16 mouse cellular contexts compared by ENCODE assay signal in genomic region chr8:83064096-83064495, GRCm38 (mm10).
DNase-seq lines count a peak whose midpoint lies in the region; ATAC-seq lines count a peak whose summit lies in the region.
"Had no signal": no experiment of that assay in that cellular context is flagged by ENCODE, and none has a peak within 500 bp of the region (broad histone marks: within the 10 kb centered on the region; RNA-seq: fewer than 3 reads in every experiment).

No protein-coding gene starts in this region.

- ATAC-seq in kidney, embryonic 14.5 days (ENCODE audit: low FRiP score, low TSS enrichment): 0 out of 2 replicates have a peak, but pooled peaks have one; percentile 35
- ATAC-seq in midbrain, embryonic 11.5 days (ENCODE audit: low FRiP score): no peak
- ATAC-seq in midbrain, embryonic 13.5 days: no peak
- no peak for ATAC-seq in cerebellum, adult (ENCODE audit: insufficient number of reproducible peaks, low FRiP score, low TSS enrichment)
- ATAC-seq: CD4-positive, CD25-positive, alpha-beta regulatory T cell, adult 4 months; forebrain, embryonic 16.5 days had no signal

- no peak overlapping the region for H3K4me3 ChIP-seq in kidney, embryonic 14.5 days (ENCODE audit: low read length)
- H3K4me3 ChIP-seq in midbrain, embryonic 11.5 days (ENCODE audit: low read depth, low read length): no peak overlapping the region
- no peak overlapping the region for H3K4me3 ChIP-seq in midbrain, embryonic 13.5 days (replicated peaks)
- H3K4me3 ChIP-seq: embryonic facial prominence, embryonic 15.5 days; liver, embryonic 13.5 days; megakaryocyte, embryonic 14.5 days had no signal

- 78% methylated on average over 6 of the region's 6 CpGs for WGBS in kidney, embryonic 14.5 days
- 96% methylated on average over 6 of the region's 6 CpGs for WGBS in midbrain, embryonic 11.5 days
- WGBS in midbrain, embryonic 13.5 days: 98% methylated on average over 6 of the region's 6 CpGs

- no peaks in the 10 kb centered on the region for H3K9me3 ChIP-seq in kidney, embryonic 14.5 days (ENCODE audit: control insufficient read depth, low read length)
- no peaks in the 10 kb centered on the region for H3K9me3 ChIP-seq in midbrain, embryonic 11.5 days (ENCODE audit: control insufficient read depth, low read length)
- no peaks in the 10 kb centered on the region for H3K9me3 ChIP-seq in midbrain, embryonic 13.5 days
- H3K9me3 ChIP-seq: embryonic facial prominence, embryonic 15.5 days; liver, embryonic 13.5 days; megakaryocyte, embryonic 14.5 days had no signal

- no peak overlapping the region for H3K27ac ChIP-seq in kidney, embryonic 14.5 days (ENCODE audit: low read depth, low read length)
- H3K27ac ChIP-seq in midbrain, embryonic 11.5 days (ENCODE audit: low read depth, low read length): no peak overlapping the region
- no peak overlapping the region for H3K27ac ChIP-seq in midbrain, embryonic 13.5 days
- H3K27ac ChIP-seq: embryonic facial prominence, embryonic 15.5 days; liver, embryonic 13.5 days had no signal

- H3K36me3 ChIP-seq in kidney, embryonic 14.5 days (ENCODE audit: control insufficient read depth, insufficient read depth, low read length): no peaks in the 10 kb centered on the region
- no peaks in the 10 kb centered on the region for H3K36me3 ChIP-seq in midbrain, embryonic 11.5 days (ENCODE audit: control insufficient read depth, insufficient read depth, low read length)
- no peaks in the 10 kb centered on the region for H3K36me3 ChIP-seq in midbrain, embryonic 13.5 days
- H3K36me3 ChIP-seq: embryonic facial prominence, embryonic 15.5 days; liver, embryonic 13.5 days had no signal

- H3K4me1 ChIP-seq in kidney, embryonic 14.5 days (ENCODE audit: control insufficient read depth, insufficient read depth, low read length): 0 out of 2 replicates have a peak, but pooled peaks cover under 1% of the 10 kb centered on the region
- no peaks in the 10 kb centered on the region for H3K4me1 ChIP-seq in midbrain, embryonic 11.5 days (ENCODE audit: control insufficient read depth, insufficient read depth, low read length)
- no peaks in the 10 kb centered on the region for H3K4me1 ChIP-seq in midbrain, embryonic 13.5 days (replicated peaks)
- H3K4me1 ChIP-seq: liver, embryonic 13.5 days had no signal

- H3K9ac ChIP-seq in kidney, embryonic 14.5 days (ENCODE audit: low read depth, low read length): no peak overlapping the region
- H3K9ac ChIP-seq in midbrain, embryonic 11.5 days (ENCODE audit: low read length): no peak overlapping the region
- H3K9ac ChIP-seq in midbrain, embryonic 13.5 days (replicated peaks): no peak overlapping the region
- H3K9ac ChIP-seq: embryonic facial prominence, embryonic 15.5 days; liver, embryonic 13.5 days had no signal

- no peak overlapping the region for H3K4me2 ChIP-seq in kidney, embryonic 14.5 days (replicated peaks; ENCODE audit: low read depth, low read length)
- no peak overlapping the region for H3K4me2 ChIP-seq in midbrain, embryonic 11.5 days
- H3K4me2 ChIP-seq in midbrain, embryonic 13.5 days (replicated peaks): no peak overlapping the region
- H3K4me2 ChIP-seq: embryonic facial prominence, embryonic 15.5 days; liver, embryonic 13.5 days had no signal

- no peaks in the 10 kb centered on the region for H3K27me3 ChIP-seq in kidney, embryonic 14.5 days (ENCODE audit: control insufficient read depth, insufficient read depth, low read length)
- no peaks in the 10 kb centered on the region for H3K27me3 ChIP-seq in midbrain, embryonic 11.5 days (ENCODE audit: control insufficient read depth, insufficient read depth, low read length)
- H3K27me3 ChIP-seq in midbrain, embryonic 13.5 days: no peaks in the 10 kb centered on the region
- H3K27me3 ChIP-seq: embryonic facial prominence, embryonic 15.5 days; liver, embryonic 13.5 days; megakaryocyte, embryonic 14.5 days had no signal

- no peak for DNase-seq in kidney, adult 9 months
- peak; percentile 77 for DNase-seq in midbrain, embryonic 11.5 days (ENCODE audit: low spot score, missing footprints)
- DNase-seq in gonadal fat pad, adult 2 months (ENCODE audit: low read depth): peak; percentile 31
- no peak for DNase-seq in cerebellum, adult 11-12 months
- DNase-seq: adrenal gland, postnatal 25 days; cerebellum, adult 18-20 months; liver, embryonic 13.5 days; right cerebral cortex, postnatal 14 days; thymus, adult 2 months had no signal

Comparison
In these comparisons a context has a peak if more than half of its experiments do, and no peak if none do; other contexts are left out.
1. DNase-seq: peak in midbrain, embryonic 11.5 days (single experiment) and gonadal fat pad, adult 2 months (single experiment); none in kidney, adult 9 months (single experiment) and cerebellum, adult 11-12 months (single experiment).